ENCODE assay signal across 11 mouse cellular contexts in the genomic region with DNA sequence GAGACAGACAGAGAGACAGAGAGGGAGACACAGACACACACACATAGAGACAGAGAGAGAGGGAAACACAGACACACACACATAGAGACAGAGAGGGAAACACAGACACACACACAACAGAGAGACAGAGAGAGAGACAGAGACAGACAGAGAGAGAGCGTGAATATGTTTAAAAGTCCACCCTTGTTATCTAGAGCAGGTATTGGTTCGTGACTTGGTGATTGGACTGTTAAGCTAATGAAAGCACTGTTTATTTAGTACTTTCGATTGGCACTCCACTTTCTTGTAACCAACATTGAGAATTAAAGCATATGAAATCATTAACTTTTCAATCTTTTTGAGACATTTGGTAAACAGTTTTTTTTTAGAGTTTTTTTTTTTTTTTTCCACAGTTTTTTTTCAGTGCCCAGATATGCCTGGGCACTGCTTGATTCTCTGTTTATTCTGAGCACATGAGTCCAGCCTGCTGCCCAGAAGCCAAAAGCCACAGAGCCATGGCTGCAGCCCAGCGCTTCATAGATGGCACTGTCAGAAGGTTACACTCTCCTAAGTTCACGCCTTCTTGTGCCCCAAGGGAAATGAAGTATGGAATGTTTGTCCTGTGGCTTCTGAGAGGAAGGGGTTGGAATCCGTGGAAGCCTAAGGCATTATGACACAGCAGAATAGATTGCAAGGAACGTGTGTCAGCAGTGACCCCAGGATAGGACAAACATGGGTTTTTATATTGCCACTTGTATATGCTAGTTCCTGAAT. TPM values are rescaled to one million over a fixed set of nuclear protein-coding genes. Genes with fewer than 3 reads are reported as not detected.
A peak's percentile ranks its signal among the peaks of the same experiment; 100 is the strongest.
DNase-seq lines count a peak whose midpoint lies in the region; ATAC-seq and TF ChIP-seq lines count a peak whose summit lies in the region.
"Had no signal": no experiment of that assay in that cellular context is flagged by ENCODE, and none has a peak within 500 bp of the region (broad histone marks: within the 10 kb centered on the region; RNA-seq: fewer than 3 reads in every experiment).

No protein-coding gene starts in this region.

- TF ChIP-seq CTCF in stomach, postnatal 0 days (IDR thresholded peaks at IDR 0.05; ENCODE audit: low read depth) = no peak

- no peaks in the 10 kb centered on the region for H3K27me3 ChIP-seq in stomach, postnatal 0 days (ENCODE audit: control insufficient read depth, insufficient read depth, low read length)
- H3K27me3 ChIP-seq: midbrain, embryonic 12.5 days had no signal

- peak; percentile 45 to 46 for DNase-seq in cerebellum, postnatal 14 days
- DNase-seq in cerebellum, adult 9-10 months = no peak
- DNase-seq in 3T3-L1 (ENCODE audit: low read depth, low spot score) = peak; percentile 99
- DNase-seq in embryo, embryonic 9.5 days (ENCODE audit: extremely low spot score) = peak; percentile 6
- DNase-seq in heart, postnatal 14 days = peak; percentile 22 to 36
- no peak for DNase-seq in frontal cortex, postnatal 10 days (ENCODE audit: low spot score in 2 of 2)
- DNase-seq in stomach, postnatal 0 days (ENCODE audit: low spot score) = no peak

- intact Hi-C loops in heart, postnatal 14 days (cut with DNase I) = loop anchor here (5.0 kb wide), 1 partner anchor 307 kb away; a partner anchor contains a TSS

- no peak overlapping the region for H3K9ac ChIP-seq in stomach, postnatal 0 days (ENCODE audit: low read length)
- H3K9ac ChIP-seq: midbrain, embryonic 12.5 days had no signal

- TF ChIP-seq EP300 in stomach, postnatal 0 days (optimal IDR thresholded peaks at IDR 0.05) = no peak

- peaks cover 14% of the 10 kb centered on the region for H3K36me3 ChIP-seq in stomach, postnatal 0 days (ENCODE audit: control insufficient read depth, insufficient read depth, low read length)

- no peak overlapping the region for H3K4me2 ChIP-seq in stomach, postnatal 0 days (replicated peaks; ENCODE audit: low read depth)
- H3K4me2 ChIP-seq: midbrain, embryonic 12.5 days had no signal

- H3K27ac ChIP-seq in stomach, postnatal 0 days (replicated peaks) = no peak overlapping the region
- H3K27ac ChIP-seq: midbrain, embryonic 12.5 days had no signal

- WGBS in stomach, postnatal 0 days = 50% methylated on average over 7 of the region's 7 CpGs

- no peaks in the 10 kb centered on the region for H3K9me3 ChIP-seq in stomach, postnatal 0 days (ENCODE audit: control insufficient read depth, low read length)
- H3K9me3 ChIP-seq: midbrain, embryonic 12.5 days had no signal

- ATAC-seq in stomach, postnatal 0 days (ENCODE audit: low FRiP score, low TSS enrichment) = no peak
- no peak for ATAC-seq in granulocyte monocyte progenitor cell, adult 5-6 weeks (replicated peaks; ENCODE audit: poor library complexity, severe bottlenecking)

- 0 out of 2 replicates have a peak, but pooled peaks cover 2% of the 10 kb centered on the region for H3K4me1 ChIP-seq in stomach, postnatal 0 days (replicated peaks; ENCODE audit: control insufficient read depth, insufficient read depth)

- no peak overlapping the region for H3K4me3 ChIP-seq in stomach, postnatal 0 days (ENCODE audit: low read depth, low read length)
- H3K4me3 ChIP-seq: midbrain, embryonic 12.5 days had no signal

RNA-seq across cellular contexts. Expression of a gene that starts 2.6 kb away (rescaled TPM):
- 10 to 100 TPM; 32.5 to 35.6 TPM for total RNA-seq in heart, postnatal 14 days (2021)
- 14.4 and 16.1 TPM in 2 replicates for polyA plus RNA-seq in stomach, postnatal 0 days (2015; fragmentation: Nextera tagmentation; extraction: Ambion mirVana)
- 9.5 and 14.7 TPM in 2 replicates for total RNA-seq in granulocyte monocyte progenitor cell, adult 5-6 weeks (2014; fragmentation: Nextera tagmentation)
- 19.6 and 26.0 TPM in 2 replicates for total RNA-seq in granulocyte monocyte progenitor cell, adult 5-6 weeks (2017)

RNA-seq across cellular contexts. Expression of a gene that starts 22.6 kb away (rescaled TPM):
- total RNA-seq in heart, postnatal 14 days (2021) = under 1 TPM in 1 of 2 experiments, not detected in 1; 0.10 TPM
- polyA plus RNA-seq in stomach, postnatal 0 days (2015; fragmentation: Nextera tagmentation; extraction: Ambion mirVana) = 0.05 TPM in 1 of 2 replicates, not detected in the other
- total RNA-seq in granulocyte monocyte progenitor cell, adult 5-6 weeks (2014; fragmentation: Nextera tagmentation) = 0.21 TPM in 1 of 2 replicates, not detected in the other
- 0.41 TPM in 1 of 2 replicates, not detected in the other for total RNA-seq in granulocyte monocyte progenitor cell, adult 5-6 weeks (2017)
- polyA plus RNA-seq: intestine, embryonic 14.5 days; midbrain, embryonic 12.5 days; stomach, embryonic 14.5 days had no signal

RNA-seq across cellular contexts. Expression of a gene that starts 59.2 kb away (rescaled TPM):
- under 1 TPM; 0.26 to 0.37 TPM for total RNA-seq in heart, postnatal 14 days (2021)
- polyA plus RNA-seq in stomach, postnatal 0 days (2015; fragmentation: Nextera tagmentation; extraction: Ambion mirVana) = 0.32 and 0.67 TPM in 2 replicates
- not detected in 2 replicates for total RNA-seq in granulocyte monocyte progenitor cell, adult 5-6 weeks (2014; fragmentation: Nextera tagmentation)
- total RNA-seq in granulocyte monocyte progenitor cell, adult 5-6 weeks (2017) = not detected in 2 replicates

Comparison
In these comparisons a context has a peak if more than half of its experiments do, and no peak if none do; other contexts are left out.
1. DNase-seq: peak in cerebellum, postnatal 14 days (2 of 2), 3T3-L1 (single experiment), embryo, embryonic 9.5 days (single experiment) and heart, postnatal 14 days (2 of 2); none in cerebellum, adult 9-10 months (single experiment), frontal cortex, postnatal 10 days (0 of 2) and stomach, postnatal 0 days (single experiment).